Comparison of ENCODE assay signal across 24 mouse cellular contexts in genomic region chr6:116914073-116914472, GRCm38 (mm10).
"Had no signal": no experiment of that assay in that cellular context is flagged by ENCODE, and none has a peak within 500 bp of the region (broad histone marks: within the 10 kb centered on the region; RNA-seq: fewer than 3 reads in every experiment).

No protein-coding gene starts in this region.

- DNase-seq: gastrocnemius, adult 2 months; gastrocnemius, postnatal 10 days; gastrocnemius, postnatal 25 days; heart, adult 2 months; heart, postnatal 14 days; heart, postnatal 36 days; kidney, adult 18-20 months; kidney, adult 8-10 months; kidney, postnatal 10 days; kidney, postnatal 25 days; kidney, postnatal 4 days; layer of hippocampus, adult 9-11 months; layer of hippocampus, postnatal 36 days; left cerebral cortex, postnatal 4 days had no signal

- H3K4me2 ChIP-seq: heart, embryonic 11.5 days; heart, embryonic 13.5 days; heart, embryonic 15.5 days; hindbrain, embryonic 13.5 days; hindbrain, embryonic 15.5 days; limb, embryonic 13.5 days; limb, embryonic 15.5 days; liver, embryonic 12.5 days had no signal

- H3K9me3 ChIP-seq: heart, embryonic 13.5 days; heart, embryonic 15.5 days; hindbrain, embryonic 13.5 days; hindbrain, embryonic 15.5 days; limb, embryonic 13.5 days; limb, embryonic 15.5 days; liver, embryonic 12.5 days had no signal

- H3K4me1 ChIP-seq: heart, embryonic 13.5 days; heart, embryonic 15.5 days; hindbrain, embryonic 13.5 days; hindbrain, embryonic 15.5 days; limb, embryonic 13.5 days; limb, embryonic 15.5 days; liver, embryonic 12.5 days had no signal

- H3K36me3 ChIP-seq: heart, embryonic 13.5 days; heart, embryonic 15.5 days; hindbrain, embryonic 13.5 days; hindbrain, embryonic 15.5 days; limb, embryonic 13.5 days; limb, embryonic 15.5 days; liver, embryonic 12.5 days had no signal

- H3K27me3 ChIP-seq: heart, embryonic 13.5 days; heart, embryonic 15.5 days; hindbrain, embryonic 13.5 days; hindbrain, embryonic 15.5 days; limb, embryonic 13.5 days; limb, embryonic 15.5 days; liver, embryonic 12.5 days had no signal

- H3K9ac ChIP-seq: heart, embryonic 13.5 days; heart, embryonic 15.5 days; hindbrain, embryonic 13.5 days; hindbrain, embryonic 15.5 days; limb, embryonic 13.5 days; limb, embryonic 15.5 days; liver, embryonic 12.5 days; liver, embryonic 14.5 days had no signal

- H3K27ac ChIP-seq: gastrocnemius, adult 2 months; heart, adult 2 months; heart, embryonic 13.5 days; heart, embryonic 15.5 days; hindbrain, embryonic 13.5 days; hindbrain, embryonic 15.5 days; hindbrain, postnatal 0 days; limb, embryonic 13.5 days; limb, embryonic 15.5 days; liver, embryonic 12.5 days; liver, embryonic 14.5 days had no signal

- ATAC-seq: hindbrain, postnatal 0 days; liver, embryonic 12.5 days had no signal

- H3K4me3 ChIP-seq: gastrocnemius, adult 2 months; heart, adult 2 months; heart, embryonic 13.5 days; heart, embryonic 15.5 days; hindbrain, embryonic 13.5 days; hindbrain, embryonic 15.5 days; limb, embryonic 13.5 days; limb, embryonic 15.5 days; liver, embryonic 12.5 days had no signal
